Comparison of ENCODE assay signal across 8 mouse cellular contexts in the genomic region with DNA sequence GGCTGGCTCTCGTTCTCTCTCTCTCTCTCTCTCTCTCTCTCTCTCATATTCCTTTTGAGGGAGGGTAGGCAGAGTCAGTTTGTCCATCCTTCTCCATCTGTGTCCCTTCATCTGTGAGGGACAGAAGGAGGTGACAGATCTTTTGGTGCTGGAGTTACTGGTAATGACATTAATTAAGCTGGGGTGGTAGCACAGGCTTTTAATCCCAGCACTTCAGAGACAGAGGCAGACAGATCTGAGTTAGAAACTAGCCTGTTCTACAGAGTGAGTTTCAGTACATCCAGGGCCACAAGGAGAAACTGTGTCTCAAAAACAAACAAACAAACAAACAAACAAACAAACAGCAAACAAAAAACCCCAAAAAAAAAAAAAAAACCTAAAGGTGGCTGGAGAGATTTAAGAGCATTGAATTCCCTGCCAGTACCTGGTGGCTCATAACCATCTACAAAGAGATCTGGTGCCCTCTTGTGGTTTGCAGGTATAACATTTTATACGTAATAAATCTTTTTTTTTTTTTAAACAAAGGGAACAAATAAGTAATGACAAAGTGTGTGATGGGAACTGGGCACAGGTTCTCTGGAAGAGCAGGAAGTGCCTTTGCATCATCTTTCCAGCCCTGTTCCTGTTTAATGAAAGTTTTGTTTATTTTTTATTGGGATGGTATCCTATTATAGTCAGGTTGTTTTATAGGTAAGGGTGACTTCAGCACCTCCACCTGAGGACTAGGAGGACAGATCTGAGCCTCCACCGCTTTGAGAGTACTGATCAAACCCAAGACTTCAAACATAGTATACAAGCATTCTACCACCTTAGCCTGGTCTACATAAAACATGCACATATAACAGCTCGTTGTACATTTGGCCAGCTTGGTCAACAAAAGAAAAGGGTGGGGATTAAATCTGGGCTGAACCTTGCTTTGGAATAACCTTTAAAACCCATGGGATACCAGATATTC. TPM values are rescaled to one million over a fixed set of nuclear protein-coding genes. Genes with fewer than 3 reads are reported as not detected.
DNase-seq lines count a peak whose midpoint lies in the region; ATAC-seq and TF ChIP-seq lines count a peak whose summit lies in the region.

No protein-coding gene starts in this region.

- no peak overlapping the region for H3K4me2 ChIP-seq in kidney, embryonic 16.5 days (replicated peaks; ENCODE audit: low read depth, low read length)
- H3K4me2 ChIP-seq in liver, embryonic 14.5 days (ENCODE audit: low read depth): no peak overlapping the region

- no peak for TF ChIP-seq EP300 in liver, embryonic 14.5 days (IDR thresholded peaks at IDR 0.05; ENCODE audit: low read depth)

- no peak for TF ChIP-seq POLR2A in kidney, adult 2 months (IDR thresholded peaks at IDR 0.05; ENCODE audit: low read depth, low read length)

- ATAC-seq in kidney, embryonic 16.5 days (ENCODE audit: low FRiP score, low TSS enrichment): no peak
- peak; percentile 71 for ATAC-seq in erythroid progenitor cell, adult 5-6 weeks (replicated peaks; ENCODE audit: low FRiP score, poor library complexity, severe bottlenecking)
- ATAC-seq in liver, embryonic 14.5 days (ENCODE audit: insufficient read depth): no peak; the same call in 1 of the 2 replicates

- H3K4me3 ChIP-seq in kidney, adult 2 months (ENCODE audit: insufficient read depth, low read depth, low read length): no peak overlapping the region
- no peak overlapping the region for H3K4me3 ChIP-seq in kidney, embryonic 16.5 days (ENCODE audit: low read length)
- H3K4me3 ChIP-seq in liver, embryonic 14.5 days (ENCODE audit: insufficient read depth in 1 of 2, low read depth in 2 of 2, low read length in 2 of 2): no peak overlapping the region

- no peaks in the 10 kb centered on the region for H3K4me1 ChIP-seq in kidney, adult 2 months (ENCODE audit: control insufficient read depth, insufficient read depth, low read length)
- no peaks in the 10 kb centered on the region for H3K4me1 ChIP-seq in kidney, embryonic 16.5 days (ENCODE audit: insufficient read depth, low read length)
- H3K4me1 ChIP-seq in liver, embryonic 14.5 days (replicated peaks; ENCODE audit: control insufficient read depth in 2 of 2, insufficient read depth in 2 of 2, low read length in 1 of 2): no peaks in the 10 kb centered on the region

- no peaks in the 10 kb centered on the region for H3K27me3 ChIP-seq in kidney, adult 2 months (replicated peaks; ENCODE audit: control insufficient read depth, insufficient read depth, low read length)
- H3K27me3 ChIP-seq in kidney, embryonic 16.5 days (ENCODE audit: insufficient read depth, low read length): no peaks in the 10 kb centered on the region
- H3K27me3 ChIP-seq in liver, embryonic 14.5 days (ENCODE audit: control insufficient read depth, insufficient read depth, low read length): no peaks in the 10 kb centered on the region

- DNase-seq in kidney, adult 2 months: peak; percentile 73
- DNase-seq in B cell, adult 2 months: peak; percentile 57 to 63
- DNase-seq in NIH3T3 (ENCODE audit: low read depth): peak; percentile 78
- peak in 1 of 3 experiments; percentile 45 for DNase-seq in liver, embryonic 14.5 days (ENCODE audit: low read depth in 3 of 3, low spot score in 3 of 3)
- peak; percentile 45 for DNase-seq in telencephalon, adult 2 months (ENCODE audit: low read depth, low spot score)
- no peak for DNase-seq in urinary bladder, postnatal 36 days (ENCODE audit: low spot score in 2 of 2)

- no peak for TF ChIP-seq CTCF in kidney, adult 2 months (conservative IDR thresholded peaks at IDR 0.05; ENCODE audit: insufficient read depth, insufficient read length, low read depth, low read length)
- TF ChIP-seq CTCF in liver, embryonic 14.5 days (IDR thresholded peaks at IDR 0.05; ENCODE audit: low read depth): peak; percentile 65

- H3K9me3 ChIP-seq in kidney, embryonic 16.5 days (ENCODE audit: low read length): no peaks in the 10 kb centered on the region
- no peaks in the 10 kb centered on the region for H3K9me3 ChIP-seq in liver, embryonic 14.5 days (ENCODE audit: control insufficient read depth, low read length)

- WGBS in kidney, adult 2 months: 67% methylated on average over 4 of the region's 4 CpGs
- 76% methylated on average over 4 of the region's 4 CpGs for WGBS in kidney, embryonic 16.5 days
- 82% methylated on average over 4 of the region's 4 CpGs for WGBS in liver, embryonic 14.5 days (ENCODE audit: insufficient replicate concordance)

- no peak overlapping the region for H3K9ac ChIP-seq in kidney, embryonic 16.5 days (replicated peaks; ENCODE audit: low read length)
- H3K9ac ChIP-seq in liver, embryonic 14.5 days (replicated peaks): no peak overlapping the region

- no peak overlapping the region for H3K27ac ChIP-seq in kidney, adult 2 months (ENCODE audit: insufficient read depth, low read depth, low read length)
- H3K27ac ChIP-seq in kidney, embryonic 16.5 days (ENCODE audit: low read length): no peak overlapping the region
- H3K27ac ChIP-seq in liver, embryonic 14.5 days: no peak overlapping the region

- peaks cover 15% of the 10 kb centered on the region for H3K36me3 ChIP-seq in kidney, adult 2 months (ENCODE audit: control insufficient read depth, insufficient read depth, low read length)
- H3K36me3 ChIP-seq in kidney, embryonic 16.5 days (ENCODE audit: insufficient read depth, low read length): peaks cover 53% of the 10 kb centered on the region
- H3K36me3 ChIP-seq in liver, embryonic 14.5 days (replicated peaks; ENCODE audit: control insufficient read depth, insufficient read depth, low read depth): peaks cover 79% of the 10 kb centered on the region

RNA-seq across cellular contexts. Expression of a gene that starts 16.2 kb away (rescaled TPM):
- 3.5 and 5.3 TPM in 2 replicates for polyA plus RNA-seq in kidney, adult 2 months (2012; rRNA removed)
- polyA plus RNA-seq in kidney, embryonic 16.5 days (2015; fragmentation: Nextera tagmentation; extraction: Ambion mirVana): 95.1 and 96.8 TPM in 2 replicates
- total RNA-seq in erythroid progenitor cell, adult 5-6 weeks (2015; ENCODE audit: low replicate concordance): 111 and 145 TPM in 2 replicates
- total RNA-seq in erythroid progenitor cell, adult 5-6 weeks (2017; ENCODE audit: low replicate concordance): 324 and 351 TPM in 2 replicates
- polyA plus RNA-seq in liver, embryonic 14.5 days (2012; rRNA removed): 15.6 and 25.7 TPM in 2 replicates
- 50.3 and 56.3 TPM in 2 replicates for polyA plus RNA-seq in liver, embryonic 14.5 days (2014; fragmentation: Nextera tagmentation; extraction: Ambion mirVana)

RNA-seq across cellular contexts. Expression of a gene that starts 34.6 kb away (rescaled TPM):
- 8.3 and 10.3 TPM in 2 replicates for polyA plus RNA-seq in kidney, adult 2 months (2012; rRNA removed)
- polyA plus RNA-seq in kidney, embryonic 16.5 days (2015; fragmentation: Nextera tagmentation; extraction: Ambion mirVana): 22.4 and 22.5 TPM in 2 replicates
- total RNA-seq in erythroid progenitor cell, adult 5-6 weeks (2015; ENCODE audit: low replicate concordance): 73.5 and 161 TPM in 2 replicates
- total RNA-seq in erythroid progenitor cell, adult 5-6 weeks (2017; ENCODE audit: low replicate concordance): 69.0 and 77.5 TPM in 2 replicates
- polyA plus RNA-seq in liver, embryonic 14.5 days (2012; rRNA removed): 6.3 and 9.9 TPM in 2 replicates
- polyA plus RNA-seq in liver, embryonic 14.5 days (2014; fragmentation: Nextera tagmentation; extraction: Ambion mirVana): 11.1 and 12.4 TPM in 2 replicates

Comparison
In these comparisons a context has a peak if more than half of its experiments do, and no peak if none do; other contexts are left out.
1. DNase-seq: peak in kidney, adult 2 months (single experiment), B cell, adult 2 months (2 of 2), NIH3T3 (single experiment) and telencephalon, adult 2 months (single experiment); none in urinary bladder, postnatal 36 days (0 of 2).